Mouse (Mus musculus) intestine, embryonic 15.5 days (tissue): Measurements from ENCODE around the gene Tmem132e. TPM values are rescaled to one million over a fixed set of nuclear protein-coding genes. Genes with fewer than 3 reads are reported as not detected.

Experiments used
- ATAC-seq: fragments of 200-750 bp; cut with Nextera tagmentation; 2 replicates; pipeline ENCODE4 v1.8.0; 2017; ENCODE audit warnings: moderate TSS enrichment, moderate library complexity
- H3K27ac ChIP-seq: fragments of 300-500 bp; sonication (generic); 2 replicates; pipeline ENCODE4 v1.5.1; 2015; ENCODE audit warnings: mild to moderate bottlenecking, inconsistent platforms
- H3K27me3 ChIP-seq: fragments of 300-500 bp; sonication (generic); replicated peaks from 2 replicates; pipeline ENCODE4 v1.6.1; 2015; ENCODE audit warnings: inconsistent platforms
- H3K36me3 ChIP-seq: fragments of 300-500 bp; sonication (generic); 2 replicates; pipeline ENCODE4 v1.6.1; 2015; ENCODE audit warnings: inconsistent platforms
- H3K4me1 ChIP-seq: fragments of 300-500 bp; sonication (generic); replicated peaks from 2 replicates; pipeline ENCODE4 v1.6.1; 2015; ENCODE audit warnings: inconsistent platforms
- H3K4me2 ChIP-seq: fragments of 300-500 bp; sonication (generic); replicated peaks from 2 replicates; pipeline ENCODE4 v1.6.1; 2015; ENCODE audit warnings: mild to moderate bottlenecking, inconsistent platforms
- H3K4me3 ChIP-seq: fragments of 300-500 bp; sonication (generic); replicated peaks from 2 replicates; pipeline ENCODE4 v1.5.1; 2015; ENCODE audit warnings: inconsistent platforms
- H3K9ac ChIP-seq: fragments of 300-500 bp; sonication (generic); 2 replicates; pipeline ENCODE4 v1.6.1; 2015; ENCODE audit warnings: inconsistent platforms
- H3K9me3 ChIP-seq: fragments of 300-500 bp; sonication (generic); 2 replicates; pipeline ENCODE4 v1.6.1; 2016; ENCODE audit warnings: inconsistent platforms
- whole genome bisulfite sequencing: fragments of 180-500 bp; shearing (Covaris S2); methylation state at CpG from one replicate; pipeline ENCODE4 v1.1.7; 2015; 5-methylcytosine and 5-hydroxymethylcytosine counted together
- polyA plus RNA-seq: library from polyadenylated mRNA; unstranded; fragments of >200 nt; fragmentation: Nextera tagmentation; extraction: Ambion mirVana; gene quantifications from 2 replicates; pipeline ENCODE4 v1.2.1, GENCODE M21; 2015

The Tmem132e gene
- polyA plus RNA-seq, 1 experiment from 2014 or later = 0.80 TPM

DNA sequence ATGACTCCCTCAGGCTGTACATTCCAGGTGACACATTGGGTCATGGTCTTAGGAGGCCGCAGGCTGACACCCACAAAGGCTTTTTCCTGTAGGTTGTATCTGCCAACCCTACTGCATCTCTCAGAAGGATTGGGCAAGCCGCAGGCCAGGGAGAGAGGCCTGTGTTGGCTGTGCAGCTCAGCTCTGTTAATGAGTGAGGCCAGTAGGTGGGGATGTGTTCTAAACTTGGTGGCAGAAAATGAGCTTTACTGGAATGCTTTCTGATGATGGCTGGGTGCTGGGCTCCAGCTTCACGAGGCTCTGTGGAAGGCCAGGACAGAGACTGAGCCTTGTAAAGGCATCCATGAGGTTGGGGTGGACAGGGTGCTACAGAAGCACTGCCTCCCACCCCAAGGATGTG, 3.6 kb downstream of the Tmem132e start:
- H3K36me3 ChIP-seq = no peaks in the 10 kb centered on the region
- WGBS = 64% methylated on average over 3 of the region's 3 CpGs
- peaks cover 53% of the 10 kb centered on the region for H3K27me3 ChIP-seq
- no peak for ATAC-seq
- H3K4me2 ChIP-seq = no peak overlapping the region
- H3K9ac ChIP-seq = no peak overlapping the region
- no peak overlapping the region for H3K4me3 ChIP-seq
- H3K4me1 ChIP-seq = peaks cover 23% of the 10 kb centered on the region
- no peaks in the 10 kb centered on the region for H3K9me3 ChIP-seq
- H3K27ac ChIP-seq = no peak overlapping the region

DNA sequence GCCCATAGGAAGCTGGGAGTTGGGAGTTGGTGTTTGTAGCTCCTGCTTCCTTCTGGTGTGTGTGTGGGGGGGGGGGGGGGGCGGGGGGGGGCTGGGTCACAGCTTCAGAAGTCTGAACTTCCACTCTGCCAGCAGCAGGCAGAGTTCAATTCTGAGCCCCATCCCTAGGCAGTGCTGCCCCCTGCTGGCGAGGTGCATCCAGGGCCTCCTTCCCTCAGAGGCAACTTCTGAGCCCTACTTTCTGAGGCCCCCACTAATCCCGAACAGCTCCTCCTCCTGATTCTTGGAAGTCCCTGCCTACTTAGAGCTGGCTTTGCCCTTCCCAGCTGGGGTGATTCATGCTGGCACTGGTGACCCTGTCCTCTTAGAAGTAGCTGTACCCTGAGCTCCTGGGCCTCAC, 10.9 kb downstream of the Tmem132e start:
- Histone ChIP-seq H3K4me3 (no peak overlapping the region), H3K9ac (no peak overlapping the region), H3K9me3 (no peaks in the 10 kb centered on the region), H3K4me1 (no peaks in the 10 kb centered on the region), H3K27me3 (peaks cover 4% of the 10 kb centered on the region; the same call in 1 of the 2 replicates), H3K27ac (no peak overlapping the region), H3K4me2 (no peak overlapping the region), H3K36me3 (no peaks in the 10 kb centered on the region)
- WGBS = 18% methylated on average over 3 of the region's 3 CpGs
- no peak for ATAC-seq

DNA sequence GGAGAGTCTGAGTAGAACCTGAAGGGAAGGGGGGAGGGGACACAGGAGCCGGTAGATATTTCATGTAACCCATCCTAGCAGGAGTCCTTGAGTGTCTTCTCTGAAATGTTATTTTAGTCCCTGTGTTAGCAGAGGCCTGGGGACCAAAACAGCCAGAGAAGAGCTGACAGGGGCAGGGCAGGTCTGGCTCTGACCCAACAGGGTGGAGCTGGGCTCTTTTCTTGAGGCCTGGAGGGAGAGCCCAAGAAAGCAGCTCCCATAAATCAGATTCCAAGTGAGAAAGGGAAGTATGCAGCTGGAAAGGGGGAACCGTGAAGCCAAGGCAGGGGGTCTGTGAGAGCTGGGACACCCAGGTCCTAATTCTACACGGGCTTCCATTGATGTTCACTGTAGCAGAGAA, 16.9 kb downstream of the Tmem132e start:
- no peak for ATAC-seq
- Histone ChIP-seq H3K9ac (no peak overlapping the region), H3K4me2 (no peak overlapping the region), H3K9me3 (no peaks in the 10 kb centered on the region), H3K36me3 (no peaks in the 10 kb centered on the region), H3K27ac (no peak overlapping the region), H3K4me1 (0 out of 2 replicates have a peak, but pooled peaks cover 3% of the 10 kb centered on the region), H3K27me3 (no peaks in the 10 kb centered on the region), H3K4me3 (no peak overlapping the region)
- WGBS = 40% methylated on average over 3 of the region's 3 CpGs

- Histone ChIP-seq H3K9ac (no peak overlapping the region), H3K4me1 (0 out of 2 replicates have a peak, but pooled peaks cover 3% of the 10 kb centered on the region), H3K36me3 (no peaks in the 10 kb centered on the region), H3K4me2 (no peak overlapping the region), H3K9me3 (no peaks in the 10 kb centered on the region), H3K27me3 (no peaks in the 10 kb centered on the region), H3K4me3 (no peak overlapping the region), H3K27ac (no peak overlapping the region)
- 45% methylated on average over 11 of the region's 11 CpGs for WGBS
- ATAC-seq = no peak
Observed at GRCm38 (mm10) chr11:82406358-82407221, 17.9 kb downstream of the Tmem132e start.

DNA sequence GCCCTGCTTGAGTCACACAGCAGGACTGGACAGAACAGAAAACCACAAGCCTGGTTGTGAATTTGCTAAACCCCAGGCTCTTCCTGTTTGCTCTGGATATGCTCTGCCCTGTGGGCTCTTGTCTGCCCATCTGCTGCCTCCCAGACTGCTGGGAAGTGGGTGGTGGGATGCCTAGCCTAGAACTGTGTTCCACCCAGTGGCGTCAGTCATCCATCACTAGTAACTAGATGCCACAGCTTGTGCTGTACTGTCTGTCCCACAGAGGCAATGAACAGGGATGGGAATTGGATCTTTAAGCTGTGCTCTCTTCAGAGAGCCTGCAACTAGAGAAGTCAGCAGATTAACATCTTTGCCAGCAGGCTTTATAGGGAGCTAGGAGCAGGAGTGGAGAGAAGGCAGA, 23.8 kb downstream of the Tmem132e start:
- Histone ChIP-seq H3K27me3 (no peaks in the 10 kb centered on the region), H3K4me2 (no peak overlapping the region), H3K4me1 (0 out of 2 replicates have a peak, but pooled peaks cover 6% of the 10 kb centered on the region), H3K4me3 (no peak overlapping the region), H3K36me3 (no peaks in the 10 kb centered on the region), H3K27ac (no peak overlapping the region), H3K9me3 (no peaks in the 10 kb centered on the region), H3K9ac (no peak overlapping the region)
- no peak for ATAC-seq
- 65% methylated on average over 1 of the region's 1 CpGs for WGBS

- Histone ChIP-seq H3K9ac (no peak overlapping the region), H3K27me3 (no peaks in the 10 kb centered on the region)
- 38% methylated on average over 8 of the region's 9 CpGs for WGBS
Observed at GRCm38 (mm10) chr11:82418337-82419041, 29.8 kb downstream of the Tmem132e start.

DNA sequence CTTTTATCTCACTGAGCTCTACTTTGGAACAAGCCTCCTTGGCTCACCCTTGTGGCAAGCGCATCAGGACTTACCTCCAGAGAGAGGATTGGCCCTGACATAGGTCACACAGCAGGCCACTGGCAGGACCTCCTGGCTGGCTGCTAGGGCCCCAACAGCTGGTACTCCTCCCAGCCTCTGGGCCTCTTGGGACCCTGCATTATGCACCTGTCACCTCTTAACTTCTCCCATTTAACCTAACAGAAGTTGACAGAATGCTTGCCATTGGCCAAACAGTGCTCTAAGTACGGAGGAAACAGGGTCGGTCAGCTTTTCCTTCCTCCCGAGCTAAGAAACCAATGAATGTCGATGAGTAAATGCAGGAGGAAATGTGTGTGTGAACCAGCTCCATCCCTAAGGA, 33.2 kb downstream of the Tmem132e start:
- H3K27ac ChIP-seq = no peak overlapping the region
- H3K27me3 ChIP-seq = no peaks in the 10 kb centered on the region
- no peaks in the 10 kb centered on the region for H3K4me1 ChIP-seq
- no peak overlapping the region for H3K4me3 ChIP-seq
- no peak for ATAC-seq
- no peak overlapping the region for H3K4me2 ChIP-seq
- 62% methylated on average over 5 of the region's 5 CpGs for WGBS
- no peak overlapping the region for H3K9ac ChIP-seq
- no peaks in the 10 kb centered on the region for H3K36me3 ChIP-seq
- H3K9me3 ChIP-seq = no peaks in the 10 kb centered on the region

More at GRCm38 (mm10) chr11:82418337-82419041, 29.8 kb downstream of the Tmem132e start:
- Histone ChIP-seq H3K4me1 (0 out of 2 replicates have a peak, but pooled peaks cover 6% of the 10 kb centered on the region), H3K4me3 (no peak overlapping the region), H3K36me3 (no peaks in the 10 kb centered on the region), H3K4me2 (no peak overlapping the region), H3K9me3 (no peaks in the 10 kb centered on the region), H3K27ac (no peak overlapping the region)
- no peak for ATAC-seq

DNA sequence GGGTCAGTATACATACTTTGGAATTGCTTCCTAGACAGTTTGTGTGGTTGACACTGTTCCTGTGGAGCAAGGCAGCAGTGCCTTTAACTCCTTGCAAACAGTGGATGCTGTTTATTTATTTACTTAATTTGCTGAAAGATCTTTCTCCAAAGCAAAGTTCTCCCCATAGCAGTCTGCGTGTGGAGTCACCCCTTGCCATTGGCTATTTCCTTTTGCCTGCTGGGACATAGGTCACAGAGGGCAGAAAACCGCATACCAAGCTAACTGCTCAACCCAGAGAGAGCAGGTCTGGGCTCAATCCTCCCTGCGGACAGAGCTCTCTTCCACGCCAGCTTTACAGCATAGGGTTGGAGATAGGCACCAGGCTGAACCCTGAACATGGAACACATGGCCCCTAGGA, 34.8 kb downstream of the Tmem132e start:
- H3K4me2 ChIP-seq = no peak overlapping the region
- H3K27me3 ChIP-seq = no peaks in the 10 kb centered on the region
- no peak overlapping the region for H3K27ac ChIP-seq
- no peaks in the 10 kb centered on the region for H3K9me3 ChIP-seq
- no peak for ATAC-seq
- no peak overlapping the region for H3K4me3 ChIP-seq
- no peak overlapping the region for H3K9ac ChIP-seq
- H3K36me3 ChIP-seq = no peaks in the 10 kb centered on the region
- no peaks in the 10 kb centered on the region for H3K4me1 ChIP-seq
- 34% methylated on average over 4 of the region's 4 CpGs for WGBS

- Histone ChIP-seq H3K27me3 (peaks cover 15% of the 10 kb centered on the region), H3K4me3 (no peak overlapping the region), H3K36me3 (no peaks in the 10 kb centered on the region), H3K4me1 (no peaks in the 10 kb centered on the region), H3K9ac (no peak overlapping the region), H3K4me2 (no peak overlapping the region), H3K9me3 (no peaks in the 10 kb centered on the region), H3K27ac (no peak overlapping the region)
- no peak for ATAC-seq
- WGBS = 61% methylated on average over 4 of the region's 4 CpGs
Observed at GRCm38 (mm10) chr11:82428801-82429200, 40.1 kb downstream of the Tmem132e start.

DNA sequence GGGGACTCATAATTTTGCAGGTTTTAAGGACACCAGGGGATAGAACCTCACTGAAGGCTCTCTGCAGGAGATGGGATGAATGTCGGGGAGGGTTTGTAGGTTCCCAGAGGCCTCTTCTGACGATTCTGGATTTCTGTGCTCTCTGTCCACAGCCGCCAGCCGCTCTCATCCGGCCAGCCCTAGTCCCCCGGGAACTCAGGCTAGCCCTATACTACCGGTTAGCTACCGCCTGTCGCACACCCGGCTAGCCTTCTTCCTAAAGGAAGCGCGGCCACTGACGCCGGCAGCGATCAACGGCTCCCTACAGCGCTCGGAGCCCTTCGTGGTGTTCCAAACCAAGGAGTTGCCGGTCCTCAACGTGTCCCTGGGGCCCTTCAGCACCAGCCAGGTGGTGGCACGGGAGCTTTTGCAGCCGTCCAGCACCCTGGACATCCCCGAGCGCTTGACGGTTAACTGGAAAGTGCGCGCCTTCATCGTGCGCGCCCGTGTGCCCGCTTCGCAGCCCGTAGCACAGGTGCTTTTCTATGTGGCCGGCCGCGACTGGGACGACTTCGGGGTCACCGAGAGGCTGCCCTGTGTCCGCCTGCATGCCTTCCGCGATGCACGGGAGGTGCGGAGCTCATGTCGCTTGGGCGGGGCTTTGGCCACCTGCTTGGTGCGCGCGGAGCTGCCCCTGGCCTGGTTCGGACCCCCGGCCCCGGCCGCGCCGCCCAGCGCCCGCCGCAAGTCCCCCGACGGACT, 45.6 kb downstream of the Tmem132e start:
- H3K27me3 ChIP-seq = peaks cover 43% of the 10 kb centered on the region
- no peak overlapping the region for H3K9ac ChIP-seq
- no peak for ATAC-seq
- H3K4me3 ChIP-seq = peak overlapping the region; percentile 32
- H3K36me3 ChIP-seq = no peaks in the 10 kb centered on the region
- WGBS = 2% methylated on average over 62 of the region's 62 CpGs
- peaks cover 6% of the 10 kb centered on the region; the same call in 1 of the 2 replicates for H3K4me1 ChIP-seq
- peak overlapping the region; percentile 70 for H3K4me2 ChIP-seq
- no peak overlapping the region for H3K27ac ChIP-seq
- no peaks in the 10 kb centered on the region for H3K9me3 ChIP-seq

- Histone ChIP-seq H3K27me3 (peaks cover 43% of the 10 kb centered on the region), H3K4me3 (peak overlapping the region; percentile 32), H3K9me3 (no peaks in the 10 kb centered on the region), H3K9ac (no peak overlapping the region), H3K4me1 (peaks cover 6% of the 10 kb centered on the region; the same call in 1 of the 2 replicates), H3K4me2 (peak overlapping the region; percentile 70), H3K27ac (no peak overlapping the region), H3K36me3 (no peaks in the 10 kb centered on the region)
- WGBS = 3% methylated on average over 33 of the region's 36 CpGs
- no peak for ATAC-seq
Observed at GRCm38 (mm10) chr11:82434832-82435182, 46.1 kb downstream of the Tmem132e start.

DNA sequence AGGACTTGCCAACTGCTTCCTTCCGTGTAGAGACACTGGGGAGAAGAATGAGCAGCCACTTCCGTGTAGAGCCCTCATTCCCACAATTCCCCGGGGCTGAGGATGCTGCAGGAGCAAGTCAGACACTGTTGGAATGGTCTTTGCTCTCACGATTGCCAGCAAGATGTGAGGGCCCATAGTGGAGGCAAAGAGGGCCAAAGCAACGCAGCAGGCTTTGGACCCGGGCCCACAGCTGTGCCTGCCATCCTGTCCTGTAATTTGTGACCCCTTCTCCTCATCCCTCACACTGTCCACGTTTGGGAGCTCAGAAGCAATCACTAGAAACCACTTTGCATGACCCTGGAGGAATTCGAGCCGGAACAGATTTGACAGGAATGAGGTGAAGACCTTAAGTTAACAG, 59.8 kb downstream of the Tmem132e start:
- Histone ChIP-seq H3K4me3 (no peak overlapping the region), H3K4me2 (no peak overlapping the region), H3K9ac (no peak overlapping the region), H3K36me3 (no peaks in the 10 kb centered on the region), H3K9me3 (no peaks in the 10 kb centered on the region), H3K27me3 (no peaks in the 10 kb centered on the region), H3K4me1 (no peaks in the 10 kb centered on the region), H3K27ac (no peak overlapping the region)
- 45% methylated on average over 9 of the region's 9 CpGs for WGBS
- ATAC-seq = no peak
